Mouse (Mus musculus) neutrophil, adult 5-6 weeks (primary cell): Measurements from ENCODE around the gene Aph1c. TPM values are rescaled to one million over a fixed set of nuclear protein-coding genes. Genes with fewer than 3 reads are reported as not detected.
"Not testable (repeated sequence)": the region's sequence is repeated elsewhere in the genome, so short reads cannot be mapped to it uniquely, and the experiment has no call there.

Experiments used
- ATAC-seq: fragments of 151-379, 151-347 bp; 2 replicates; pipeline ENCODE4 v1.8.0; 2017; ENCODE audit warnings: mild to moderate bottlenecking, moderate TSS enrichment; ENCODE audit not compliant: insufficient number of reproducible peaks, poor library complexity, low FRiP score, severe bottlenecking; ENCODE audit errors: extremely low read depth
- total RNA-seq: library from RNA; stranded (forward); fragments of 200-1000 nt; gene quantifications from 2 replicates; pipeline ENCODE4 v1.2.3, GENCODE M21; 2017

The Aph1c gene
- total RNA-seq, 1 experiment from 2014 or later = 3.1 TPM

GRCm38 (mm10) chr9:66846822-66847221 lies 12.3 kb upstream of the Aph1c start:
- ATAC-seq = no peak

GRCm38 (mm10) chr9:66835097-66835480 lies 563 bp upstream of the Aph1c start:
- peak; percentile 11; the same call in 1 of the 2 replicates for ATAC-seq

- ATAC-seq = no peak
Observed at GRCm38 (mm10) chr9:66833851-66834250, 675 bp downstream of the Aph1c start.

GRCm38 (mm10) chr9:66832366-66832908 lies 2.1 kb downstream of the Aph1c start:
- no peak for ATAC-seq

DNA sequence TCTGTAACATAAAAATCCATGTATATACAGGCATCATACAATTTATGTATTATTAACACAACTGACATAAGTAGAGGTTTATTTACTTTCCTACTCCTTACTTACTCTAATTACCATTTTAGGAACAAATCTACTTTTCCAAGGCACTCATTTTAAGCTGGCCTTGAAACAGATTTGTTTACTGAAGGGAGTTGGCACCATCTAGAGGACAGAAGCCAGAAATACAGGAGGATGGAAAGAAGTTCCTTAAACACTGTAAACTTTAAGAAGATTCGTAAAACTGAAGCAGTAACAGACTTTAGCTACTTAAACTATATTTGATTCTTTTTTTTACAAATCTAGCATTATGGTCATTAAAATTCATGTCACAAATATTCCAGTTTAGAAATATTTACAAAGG lies 8.5 kb downstream of the Aph1c start:
- peak; percentile 26; the same call in 1 of the 2 replicates for ATAC-seq

GRCm38 (mm10) chr9:66822255-66822654 lies 12.3 kb downstream of the Aph1c start:
- ATAC-seq = 0 out of 2 replicates have a peak, but pooled peaks have one; percentile 6

GRCm38 (mm10) chr9:66820996-66821395 lies 13.5 kb downstream of the Aph1c start:
- ATAC-seq = no peak

GRCm38 (mm10) chr9:66813392-66813791 lies 21.1 kb downstream of the Aph1c start:
- ATAC-seq = no peak

DNA sequence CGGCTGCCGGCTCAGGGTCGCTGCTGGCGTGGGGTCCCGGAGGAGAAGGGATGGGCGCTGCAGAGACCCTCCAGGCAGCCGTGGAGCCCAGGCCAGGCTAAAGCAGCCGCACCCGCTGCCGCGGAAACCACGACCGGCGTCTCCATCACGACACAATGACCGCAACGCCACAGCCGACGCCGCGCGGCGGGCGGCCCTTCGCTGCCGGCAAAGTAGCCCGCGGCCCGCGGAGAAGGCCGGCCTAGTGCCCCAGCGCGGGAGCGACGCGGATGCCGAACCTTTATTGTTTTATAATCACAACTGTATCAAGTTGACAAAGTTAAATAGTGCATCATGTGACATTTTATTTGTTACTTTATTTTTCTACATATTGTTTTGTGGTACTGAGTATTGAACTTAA lies 28.6 kb downstream of the Aph1c start:
- ATAC-seq = not testable (repeated sequence)

- ATAC-seq = no peak
Observed at GRCm38 (mm10) chr9:66801947-66802346, 32.6 kb downstream of the Aph1c start.

DNA sequence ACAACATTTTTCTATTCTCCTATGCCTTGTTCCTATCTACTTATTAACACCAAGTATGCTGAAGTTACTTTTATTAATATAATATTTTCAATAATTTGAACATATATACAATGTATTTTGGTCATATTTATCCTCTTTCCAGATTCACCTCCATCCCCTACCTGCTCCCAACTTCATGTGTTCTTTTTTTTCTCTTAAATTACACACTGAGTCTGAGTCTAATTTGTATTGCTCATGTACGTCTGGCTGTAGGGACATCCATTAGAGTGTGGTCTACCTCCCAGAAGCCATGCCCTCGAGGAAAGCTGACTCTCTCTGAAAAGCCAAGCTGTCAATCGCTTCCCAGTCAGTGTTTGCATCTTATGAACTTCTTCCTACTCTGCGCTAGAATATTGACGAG lies 37.8 kb downstream of the Aph1c start, which contains the start of gene Gm10647:
Gene Gm10647, plus strand, starts transcription at position 301 of the 400 bp plus-strand sequence.
- no peak for ATAC-seq

DNA sequence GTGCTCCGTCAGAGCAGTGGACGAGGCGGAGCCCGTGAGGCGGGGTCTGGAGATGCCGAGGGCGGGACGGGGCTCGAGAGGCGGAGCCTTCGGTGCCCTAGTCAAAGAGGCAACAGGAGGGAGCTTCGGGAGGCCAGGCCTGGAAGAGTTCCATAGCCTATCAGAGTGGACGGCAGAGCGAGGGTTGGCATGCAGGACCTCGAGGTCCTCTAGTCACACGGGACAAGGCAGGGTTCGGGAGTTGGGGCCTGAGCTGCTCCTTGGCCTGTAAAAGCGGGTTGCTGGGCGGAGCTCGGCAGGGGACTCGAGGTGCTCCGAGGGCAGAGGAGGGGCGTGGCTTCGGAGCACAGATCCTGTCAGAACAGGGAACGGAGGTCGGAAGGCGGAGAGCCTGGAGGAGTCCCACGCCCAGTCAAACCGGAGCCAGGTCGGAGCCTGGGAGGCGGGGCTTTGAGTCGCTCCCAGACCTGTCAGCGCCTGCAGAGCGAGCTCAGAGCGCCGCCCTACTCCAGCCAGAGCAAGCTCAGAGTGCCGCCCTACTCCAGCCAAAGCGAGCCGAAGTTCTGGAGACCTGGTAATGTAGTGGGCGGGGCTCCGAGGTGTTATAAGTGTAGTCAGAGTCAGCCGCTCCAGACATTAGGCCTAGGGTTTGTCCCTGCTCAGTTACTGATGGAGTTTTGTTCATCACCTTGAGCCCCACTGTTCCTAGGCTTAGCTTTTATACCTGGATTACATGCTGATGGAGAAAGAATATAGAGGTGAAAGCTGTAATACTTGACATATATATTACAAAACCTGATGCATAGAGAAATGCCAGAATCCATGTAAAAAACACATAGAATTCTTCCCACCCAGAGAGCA lies 38.8 kb downstream of the Aph1c start, which contains the start of gene Aph1b:
Gene Aph1b, minus strand, starts transcription at position 27 of the 861 bp plus-strand sequence.
- peak; percentile 85 for ATAC-seq

GRCm38 (mm10) chr9:66794629-66795463 lies 39.7 kb downstream of the Aph1c start:
- ATAC-seq = no peak

- ATAC-seq = no peak
Observed at GRCm38 (mm10) chr9:66787821-66788220, 46.7 kb downstream of the Aph1c start.

DNA sequence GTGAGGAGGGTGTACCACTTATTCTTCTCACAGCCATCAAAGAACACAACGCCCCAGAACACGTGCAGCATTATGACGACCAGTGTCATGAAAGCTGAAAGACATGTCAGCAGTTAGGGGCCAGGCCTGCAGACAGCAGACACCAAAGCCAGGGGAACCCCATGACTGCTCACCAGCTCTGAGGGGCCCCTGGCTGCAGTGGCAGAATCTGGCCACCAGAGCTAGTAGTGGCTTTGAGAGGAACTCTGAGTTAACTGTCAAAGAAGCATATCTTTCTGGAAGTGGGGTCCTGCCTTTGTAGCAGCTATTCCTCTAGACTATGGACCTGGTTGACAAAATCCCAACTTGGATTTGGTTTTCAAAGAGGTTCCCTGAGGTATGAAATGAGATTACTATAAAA lies 50.0 kb downstream of the Aph1c start:
- ATAC-seq = peak; percentile 19; the same call in 1 of the 2 replicates

DNA sequence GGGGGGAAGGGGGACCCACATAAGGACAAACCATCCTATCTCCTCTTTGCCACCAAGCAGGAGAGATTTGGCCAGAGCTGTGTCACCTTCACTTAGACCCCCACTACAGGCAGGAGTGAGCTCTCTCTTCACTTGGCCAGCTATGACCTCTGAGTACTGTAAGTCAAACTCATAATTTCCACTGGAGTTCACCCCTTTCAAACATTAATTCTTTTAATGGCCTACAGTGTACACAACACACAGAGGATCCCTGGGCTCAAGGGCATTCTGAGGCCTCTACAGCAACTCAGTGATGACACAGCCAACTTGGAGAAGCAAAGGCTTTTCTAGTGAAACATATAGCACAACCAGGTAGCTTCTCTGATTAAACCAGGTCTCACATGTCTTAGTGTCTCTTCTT lies 63.8 kb downstream of the Aph1c start:
- no peak for ATAC-seq

DNA sequence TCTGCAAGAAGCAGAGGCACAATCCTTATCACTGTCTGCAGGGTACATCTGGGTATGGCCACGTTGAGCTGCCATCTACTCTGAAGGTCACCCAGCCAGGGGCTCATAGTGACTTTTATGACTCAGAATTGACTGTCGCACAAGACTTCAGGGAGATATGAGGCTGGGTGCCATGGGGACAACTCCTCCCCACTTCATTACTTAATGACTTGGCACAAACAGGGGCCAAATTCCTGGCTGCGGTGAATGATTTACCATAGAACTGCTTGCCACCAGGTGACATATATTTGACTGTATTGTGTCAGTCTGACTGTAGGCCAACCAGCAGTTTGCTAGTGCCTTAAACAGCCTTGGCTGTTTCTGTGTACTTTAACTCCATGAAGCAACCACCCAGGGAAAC lies 65.3 kb downstream of the Aph1c start:
- ATAC-seq = no peak

DNA sequence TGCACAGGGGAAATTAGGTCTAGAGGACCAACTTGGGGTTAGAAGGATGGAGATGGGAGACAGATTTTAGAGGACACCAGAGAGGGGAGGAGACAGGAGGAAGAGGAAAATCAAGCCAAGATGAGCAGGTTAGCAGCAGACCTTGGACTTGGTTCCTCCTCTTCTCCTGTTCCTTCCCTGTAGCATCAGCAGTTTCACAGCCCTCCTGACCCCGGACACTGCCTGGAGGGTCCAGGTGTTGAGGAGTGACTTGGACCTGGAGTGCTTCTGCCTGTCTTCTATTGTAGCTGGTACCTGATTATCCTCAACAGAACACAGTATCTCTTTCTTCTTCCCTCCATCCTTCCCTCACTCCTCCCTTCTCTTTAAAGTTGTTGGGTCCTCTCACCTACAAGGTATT lies 65.8 kb downstream of the Aph1c start:
- no peak for ATAC-seq
